Mouse (Mus musculus) retina, postnatal 1 day (tissue): ENCODE data around the gene Foxm1.

Source experiments
- DNase-seq: peaks from one replicate; pipeline ENCODE4 v3.0.0-alpha.2; 2012

The Foxm1 gene

DNA sequence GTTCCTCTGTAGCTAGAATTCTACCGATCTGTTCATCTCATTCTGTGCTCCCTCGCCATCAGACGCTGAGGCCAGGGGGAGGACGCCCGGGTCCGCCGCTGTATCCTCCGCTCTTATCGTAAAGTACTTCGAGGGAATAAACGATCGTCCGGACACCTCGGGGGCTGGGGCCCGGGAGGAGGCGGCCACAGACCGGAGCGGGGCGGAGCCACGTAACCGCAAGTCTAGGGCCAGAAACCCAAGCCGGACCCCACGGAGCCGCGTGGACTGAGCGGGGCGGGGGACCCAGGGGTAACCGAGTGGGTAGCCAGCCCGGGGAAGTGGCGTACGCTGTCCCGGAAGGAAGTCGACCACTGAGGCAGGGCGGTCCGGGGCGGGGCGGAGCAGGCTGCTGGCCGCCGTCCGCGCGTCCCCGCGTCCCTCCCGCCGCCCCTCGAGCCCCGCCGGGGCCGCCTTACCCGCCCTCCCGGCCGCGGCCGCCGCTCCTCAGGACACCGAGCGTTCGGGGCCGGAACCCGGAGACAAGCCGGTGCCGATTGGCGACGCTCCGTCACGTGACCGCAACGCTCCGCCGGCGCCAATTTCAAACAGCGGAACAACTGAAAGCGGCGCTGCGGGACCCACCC is at the start of gene Foxm1, which contains the start of gene Rhno1:
Gene Foxm1, plus strand, starts transcription at position 587 of the 626 bp plus-strand sequence.
Gene Rhno1, minus strand, starts transcription at position 531 of the 626 bp plus-strand sequence.
- DNase-seq: peak; percentile 91

DNA sequence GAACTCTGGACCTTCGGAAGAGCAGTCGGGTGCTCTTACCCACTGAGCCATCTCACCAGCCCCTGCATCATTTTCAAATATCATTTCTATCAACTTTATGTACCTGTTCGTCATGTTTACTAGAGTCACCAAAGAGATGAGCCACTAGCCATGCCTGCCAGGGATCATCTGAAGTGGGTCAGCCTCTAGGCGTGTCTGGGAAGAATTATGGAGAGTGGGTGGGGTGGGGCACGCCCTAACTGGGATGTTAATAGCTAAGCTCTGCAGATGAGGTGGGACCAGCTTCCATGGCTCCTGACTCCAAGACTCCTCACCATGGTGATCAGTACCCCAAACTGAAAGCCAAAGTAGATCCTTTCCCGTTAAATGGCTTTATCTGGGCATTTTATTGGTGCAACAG is 48.0 kb upstream of the Foxm1 start:
- no peak for DNase-seq

DNA sequence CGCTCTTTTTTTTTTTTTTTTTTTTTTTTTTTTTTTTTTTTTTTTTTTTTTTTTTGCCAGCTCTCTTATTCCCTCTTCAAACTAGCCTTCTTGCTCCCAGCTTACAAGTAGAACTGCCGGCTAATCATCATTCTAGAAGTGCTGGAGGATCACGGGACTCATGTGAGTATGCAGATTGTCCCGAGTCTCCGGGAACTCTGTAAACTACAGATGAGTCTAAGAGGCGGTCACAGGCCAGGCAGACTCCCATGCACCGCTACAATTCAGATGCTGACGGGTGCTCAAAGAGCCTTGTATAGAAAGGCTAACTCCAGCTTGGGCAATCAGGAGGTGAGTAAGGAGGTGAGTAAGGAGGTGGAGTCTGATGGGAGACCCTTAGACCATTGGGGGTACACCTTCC is 47.2 kb upstream of the Foxm1 start:
- DNase-seq: no peak

DNA sequence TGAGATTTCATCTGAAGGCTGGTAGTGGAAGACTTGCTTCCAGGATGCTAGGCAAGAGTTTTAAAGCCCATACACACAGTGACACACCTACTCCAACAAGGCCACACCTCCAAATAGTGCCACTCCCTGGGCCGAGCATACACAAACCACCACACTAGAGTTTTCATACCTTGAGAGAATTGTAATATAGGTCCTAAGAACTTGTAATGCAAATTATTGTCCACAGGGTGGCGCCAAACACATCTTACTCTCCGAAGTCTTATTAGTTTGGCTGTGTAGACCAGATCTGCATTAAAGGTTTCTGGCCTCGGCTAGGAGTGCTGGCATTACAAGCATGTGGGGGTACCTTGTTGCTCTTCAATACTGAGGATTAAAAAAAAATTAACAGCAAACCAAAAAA is 44.5 kb upstream of the Foxm1 start:
- peak; percentile 87 for DNase-seq

DNA sequence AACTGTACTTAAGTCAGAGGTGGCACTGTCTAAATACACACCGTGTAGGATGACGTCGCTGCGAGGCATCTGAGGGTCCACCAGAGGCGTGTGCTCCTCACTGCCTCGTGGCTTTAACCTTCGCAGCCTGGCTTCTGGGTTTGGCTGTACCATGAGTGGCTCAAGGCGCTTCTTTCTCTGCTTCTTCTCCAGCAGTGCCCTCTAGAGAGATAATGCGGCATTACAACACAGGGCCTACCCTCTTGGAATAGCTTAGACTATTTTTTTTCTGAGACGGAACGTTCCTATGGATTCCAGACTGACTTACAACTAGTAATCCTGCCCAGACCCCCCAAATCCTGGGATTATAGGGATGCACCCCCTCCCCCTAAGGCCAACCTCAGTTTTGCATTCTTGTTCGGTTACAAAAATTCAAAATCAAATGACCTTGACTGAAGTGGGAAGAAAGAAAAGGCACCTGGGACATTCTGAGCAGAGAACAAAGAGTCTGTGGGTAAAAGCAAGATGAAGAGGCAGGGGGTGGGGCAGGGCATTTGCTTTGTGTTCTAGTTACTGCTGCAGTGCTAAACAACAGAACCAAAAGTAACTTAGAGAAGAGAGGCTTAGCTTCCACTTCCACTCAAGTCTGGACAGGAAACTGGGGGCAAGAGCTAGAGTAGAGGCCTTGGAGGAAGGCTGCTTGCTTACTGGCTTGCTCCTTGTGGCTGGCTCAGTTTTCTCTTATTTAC is 28.2 kb upstream of the Foxm1 start:
- peak; percentile 88 for DNase-seq

DNA sequence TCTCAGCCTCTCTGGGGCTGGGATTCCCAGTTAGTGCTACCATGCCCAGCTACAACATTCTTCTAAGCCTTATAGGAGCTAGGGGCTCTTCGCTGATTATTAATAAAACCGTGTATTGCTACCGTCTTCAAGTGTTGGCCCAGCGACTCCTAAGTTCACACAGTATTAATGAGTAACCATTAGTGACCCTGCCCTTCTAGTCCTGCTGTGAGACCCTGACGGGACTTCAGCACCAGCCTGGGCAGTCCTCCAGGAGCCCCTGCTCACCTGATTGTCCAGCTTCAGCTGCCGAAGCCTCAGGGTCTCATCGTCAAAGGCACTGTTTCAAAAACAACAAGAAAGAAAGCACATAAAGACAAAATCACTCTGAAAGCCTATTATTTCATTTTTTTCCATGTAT is 25.3 kb upstream of the Foxm1 start:
- DNase-seq: no peak

DNA sequence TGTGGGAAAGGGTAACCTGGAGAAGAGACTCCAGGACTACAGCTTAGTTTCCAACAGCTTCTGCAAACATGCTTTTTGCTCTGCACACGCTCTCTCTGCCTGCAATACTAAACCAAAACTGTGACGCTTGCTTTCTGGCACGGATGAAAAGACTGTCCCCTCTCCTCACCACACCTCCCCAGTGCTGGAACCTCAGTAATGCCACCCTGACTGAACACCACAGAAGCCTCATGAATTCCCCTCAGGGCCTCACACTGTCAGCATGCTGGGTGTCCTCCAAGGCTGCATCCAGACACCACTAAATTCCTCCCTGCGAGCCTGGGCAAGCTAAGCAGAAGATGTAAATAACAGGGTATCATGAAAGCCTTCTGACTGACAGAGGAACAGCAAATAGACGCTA is 23.9 kb upstream of the Foxm1 start:
- peak; percentile 31 for DNase-seq

DNA sequence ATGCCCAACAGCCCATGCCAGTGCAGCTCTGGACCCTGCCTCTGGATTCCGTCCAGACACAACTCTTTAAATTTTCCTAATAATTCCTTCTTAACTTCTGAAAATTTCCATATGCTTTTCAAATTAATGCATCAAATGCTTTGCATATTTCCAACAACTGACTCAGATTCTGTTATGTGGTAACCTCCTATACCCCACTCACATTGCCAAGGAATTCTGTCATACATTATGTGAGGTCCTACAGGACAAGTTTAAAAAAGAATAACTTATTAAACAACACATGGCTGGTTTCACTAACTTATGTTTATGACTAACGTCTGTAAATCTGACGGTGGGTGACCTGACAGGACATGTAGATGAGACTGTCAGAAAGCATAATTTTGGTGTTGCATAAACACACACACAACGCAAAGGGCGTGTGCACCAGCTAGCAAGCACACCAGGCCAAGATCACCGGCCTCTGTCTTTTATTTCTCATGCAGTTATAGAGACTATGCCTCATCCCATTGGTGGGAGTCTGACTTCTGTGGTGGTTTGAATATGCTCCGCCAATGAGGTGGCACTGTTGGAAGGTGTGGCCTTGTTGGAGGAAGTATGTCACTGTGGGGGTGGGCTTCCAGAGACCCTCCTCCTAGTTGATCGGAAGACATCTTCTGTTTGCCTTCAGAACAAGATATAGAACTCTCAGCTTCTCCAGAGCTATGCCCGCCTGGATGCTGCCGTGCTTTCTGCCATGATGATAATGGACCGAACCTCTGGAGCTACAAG is 20.6 kb upstream of the Foxm1 start:
- DNase-seq: no peak

DNA sequence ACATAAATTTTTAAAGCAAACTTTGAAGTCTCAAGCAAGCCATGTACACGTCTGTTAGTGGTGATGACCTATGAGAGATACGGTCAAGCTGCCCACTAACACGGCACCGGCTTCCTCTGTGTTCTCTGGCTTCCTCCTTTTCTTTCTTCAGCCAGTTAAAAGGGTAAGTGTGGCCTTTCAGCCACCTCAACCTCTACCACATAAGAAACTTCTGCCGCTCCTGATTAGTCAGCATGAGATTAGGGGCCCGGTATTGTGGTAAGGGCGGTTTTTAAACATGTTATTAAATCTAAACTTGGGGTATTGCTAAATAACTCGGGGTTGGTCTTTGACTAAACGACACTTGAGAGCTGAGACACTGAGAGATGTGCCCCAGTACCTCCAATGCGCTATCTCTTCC is 17.1 kb upstream of the Foxm1 start:
- DNase-seq: no peak

DNA sequence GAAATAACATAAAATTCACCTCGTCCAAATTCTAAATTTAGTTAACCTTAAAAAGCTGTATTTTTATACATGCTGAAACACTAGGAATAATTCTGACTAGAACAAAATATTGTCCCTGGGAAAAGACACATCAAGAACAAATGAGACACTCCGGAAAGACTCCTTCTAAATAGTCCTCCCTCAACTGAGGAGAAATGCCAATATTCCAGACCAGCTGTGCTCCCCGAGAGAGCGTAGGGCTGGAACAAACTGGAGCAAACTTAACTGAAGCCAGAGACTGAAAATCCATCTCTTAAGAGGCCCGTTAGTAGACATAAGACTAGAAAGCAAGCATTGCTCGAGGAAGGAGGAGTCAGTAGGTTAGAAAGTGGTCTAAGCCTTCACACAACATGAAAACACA is 16.0 kb upstream of the Foxm1 start:
- no peak for DNase-seq

DNA sequence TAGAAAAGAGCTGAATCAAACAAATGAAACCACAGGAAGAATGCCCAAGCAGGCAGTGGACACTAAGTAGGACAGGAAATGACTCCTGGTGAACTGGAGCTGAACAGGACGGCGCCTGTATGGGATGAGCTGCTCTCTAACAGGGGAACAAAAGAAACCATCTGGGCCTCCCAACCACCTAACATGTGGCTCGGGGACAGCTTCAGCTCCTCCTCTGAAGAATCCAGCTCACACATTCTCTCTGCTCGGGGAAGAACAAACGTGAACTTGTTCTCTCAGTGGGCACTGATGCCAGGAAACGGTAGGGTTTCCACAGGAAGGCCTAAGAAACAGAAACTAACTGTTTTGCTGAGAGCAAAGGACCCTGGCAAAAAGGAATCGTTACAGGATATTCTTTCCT is 13.1 kb upstream of the Foxm1 start:
- DNase-seq: peak; percentile 94

DNA sequence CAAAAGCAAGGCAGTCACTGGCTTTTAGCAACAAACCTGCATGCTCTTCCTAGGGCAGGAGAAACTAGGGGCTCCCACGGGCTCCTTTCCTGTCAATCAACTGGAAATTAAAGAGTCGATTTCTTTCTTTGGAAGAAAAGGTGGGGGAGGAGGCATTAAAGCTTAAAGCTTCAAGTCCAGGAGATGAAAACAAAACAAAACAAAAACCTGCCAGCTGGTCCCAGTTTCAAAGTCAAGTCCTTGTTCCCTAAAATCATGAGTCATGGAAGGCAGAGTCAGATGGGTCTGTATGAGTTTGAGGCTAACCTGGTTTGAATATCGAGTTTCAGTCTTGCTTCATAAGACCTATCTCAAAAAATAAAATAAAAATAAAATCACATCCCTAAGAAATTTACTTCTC is 8.6 kb upstream of the Foxm1 start:
- no peak for DNase-seq

DNA sequence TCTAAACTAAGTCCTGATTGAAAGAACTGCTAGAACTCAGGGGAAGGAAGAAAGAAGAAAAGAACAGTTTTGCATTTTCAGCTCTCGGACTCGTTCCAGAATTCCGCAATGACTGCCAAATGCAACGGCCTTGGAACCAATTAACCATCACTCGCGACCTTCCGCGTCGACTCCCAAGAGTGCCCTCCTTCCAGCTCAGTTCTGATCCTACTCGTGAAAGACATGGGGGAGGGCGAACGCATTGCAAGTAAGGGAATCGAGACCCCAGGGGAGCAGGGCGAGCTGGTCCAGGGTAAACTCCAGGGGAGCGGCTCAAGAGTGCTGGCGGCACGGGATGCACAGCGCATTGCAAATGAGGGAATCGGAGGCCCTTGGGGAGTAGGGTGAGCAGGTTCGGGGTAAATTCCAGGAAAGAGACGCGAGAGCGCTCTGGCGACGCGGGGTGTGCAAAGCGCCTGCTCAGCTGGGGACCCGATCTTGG is 7.5 kb upstream of the Foxm1 start:
- DNase-seq: no peak

DNA sequence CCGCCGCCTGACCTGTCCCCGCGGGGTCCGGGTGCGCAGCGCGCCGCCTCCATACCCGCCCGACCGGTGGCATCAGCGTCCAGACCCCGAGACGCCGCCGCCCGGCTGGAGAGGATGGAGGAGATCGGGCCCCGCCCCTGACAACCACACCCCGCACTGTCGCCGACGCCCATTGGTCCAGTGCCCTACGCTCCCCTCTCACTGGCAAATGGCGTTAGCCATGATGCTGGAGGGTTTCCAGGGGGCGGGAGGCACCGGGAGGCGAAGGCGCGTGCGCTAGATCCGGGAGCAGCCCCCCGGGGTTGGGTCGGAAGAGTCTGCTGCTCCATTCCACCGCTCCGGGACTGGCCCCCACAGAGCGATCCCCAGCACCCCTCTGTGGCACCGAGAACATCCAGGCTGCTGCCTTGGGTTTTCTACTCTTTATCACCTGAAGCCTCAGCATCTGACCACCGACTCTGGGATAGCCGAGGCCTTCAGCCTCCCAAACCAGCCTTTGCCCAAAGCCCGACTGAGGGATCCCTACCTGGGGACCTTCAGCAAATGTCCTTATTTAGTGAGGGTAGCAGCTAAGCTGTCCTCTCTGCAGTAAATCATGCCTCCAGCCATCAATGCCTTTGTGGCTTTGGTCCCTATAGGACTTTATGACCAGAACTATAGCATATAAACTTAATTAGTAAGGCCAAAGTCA is 6.9 kb upstream of the Foxm1 start, which contains the start of gene Tulp3:
Gene Tulp3, minus strand, starts transcription at position 126 of the 691 bp plus-strand sequence.
- peak; percentile 98 for DNase-seq

DNA sequence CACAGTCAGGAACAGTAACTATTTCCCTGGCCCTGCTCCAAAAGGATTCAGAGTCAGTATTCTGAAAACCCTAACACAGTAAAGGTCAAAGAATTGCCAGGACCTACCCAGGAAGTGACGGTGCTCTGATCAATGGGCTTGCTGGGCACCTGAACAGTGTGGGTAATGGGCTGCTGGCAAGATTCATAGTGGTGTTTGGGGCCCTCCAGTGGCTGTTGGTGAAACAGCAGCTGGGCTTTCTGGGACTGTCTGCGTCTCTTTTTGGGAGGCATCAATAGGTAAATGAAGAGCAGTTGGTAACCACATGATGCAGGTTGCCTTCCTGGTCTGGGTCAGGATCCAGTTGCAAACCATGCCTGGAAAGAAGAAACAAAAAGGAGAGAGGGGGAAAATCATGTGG is 3.8 kb upstream of the Foxm1 start:
- DNase-seq: peak; percentile 77

DNA sequence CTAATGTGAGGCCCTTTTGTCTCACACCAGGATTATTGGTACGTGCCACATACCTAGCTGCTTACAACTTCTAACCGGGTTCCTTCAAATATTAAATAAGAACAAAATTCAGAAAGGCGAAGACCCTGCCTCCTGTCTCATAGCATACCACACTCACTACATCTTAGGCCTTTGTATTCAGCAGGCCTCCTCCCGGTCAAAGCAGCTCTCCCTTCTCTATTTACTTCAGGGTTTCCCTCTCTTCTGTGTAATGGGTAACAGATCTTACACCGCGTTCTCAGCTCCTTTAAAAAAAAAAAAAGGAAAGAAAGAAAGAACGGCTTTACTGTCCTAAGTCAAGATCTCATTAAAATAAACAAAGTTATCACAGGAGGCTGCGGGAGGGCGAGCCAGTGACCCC is 866 bp upstream of the Foxm1 start:
- DNase-seq: no peak

DNA sequence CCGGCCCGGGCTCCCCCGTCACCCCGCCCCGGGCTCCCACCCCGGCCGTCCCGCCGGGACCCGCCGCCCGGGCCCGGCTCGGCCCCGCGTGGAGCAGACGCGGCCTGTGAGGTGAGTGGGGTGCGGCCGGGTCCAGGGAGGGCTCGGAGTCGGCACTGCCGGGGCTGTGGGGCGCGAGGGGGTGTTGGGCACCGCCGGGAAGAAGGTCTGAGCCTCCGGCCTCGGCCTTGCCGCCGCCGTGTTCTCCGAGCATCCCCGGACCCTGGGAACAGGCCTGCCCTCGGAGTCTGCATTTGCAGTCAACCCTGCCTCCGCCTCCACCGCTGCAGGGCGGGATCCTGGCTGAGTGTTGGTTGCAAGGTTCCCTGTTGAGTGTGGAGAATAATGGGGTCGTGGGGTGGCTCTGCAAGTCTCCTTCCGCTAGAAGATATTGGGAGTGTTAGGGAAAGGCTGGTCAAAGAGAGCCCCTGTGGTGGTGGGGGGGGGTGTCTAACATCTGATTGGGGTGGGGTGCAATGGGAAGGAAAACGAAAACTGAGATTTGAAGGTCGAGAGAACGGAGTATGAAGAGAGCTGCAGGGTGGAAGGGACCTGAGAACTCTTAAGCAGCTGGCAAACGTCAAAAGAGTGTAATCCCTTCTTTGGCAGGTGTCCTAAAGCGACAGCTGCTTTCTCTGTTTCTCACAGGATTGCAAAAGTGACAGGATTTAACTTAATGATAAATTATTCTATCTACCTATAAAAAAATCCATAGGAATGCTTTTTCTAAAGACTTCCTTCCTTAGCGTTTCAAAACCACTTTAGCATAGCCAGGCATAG is 449 bp downstream of the Foxm1 start:
- peak; percentile 57 for DNase-seq

DNA sequence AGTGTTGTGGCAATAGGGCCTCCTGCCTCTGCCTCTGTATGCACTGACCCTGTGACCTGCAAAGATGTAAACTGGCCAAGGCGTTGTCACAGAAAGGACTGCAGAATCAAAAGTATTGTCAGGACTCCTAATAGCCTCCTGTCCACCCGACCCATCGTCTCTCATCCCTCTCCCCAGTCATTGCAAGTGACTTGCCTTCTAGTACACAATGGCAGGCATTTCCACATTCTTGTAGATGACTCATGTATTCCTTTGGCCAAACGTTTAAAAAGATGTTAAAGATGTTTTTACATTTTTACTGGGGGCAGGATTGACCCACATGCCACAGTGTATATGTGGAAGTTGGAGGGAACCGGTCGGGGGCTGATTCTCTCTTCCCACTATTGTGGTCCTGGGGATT is 2.0 kb downstream of the Foxm1 start:
- DNase-seq: no peak

DNA sequence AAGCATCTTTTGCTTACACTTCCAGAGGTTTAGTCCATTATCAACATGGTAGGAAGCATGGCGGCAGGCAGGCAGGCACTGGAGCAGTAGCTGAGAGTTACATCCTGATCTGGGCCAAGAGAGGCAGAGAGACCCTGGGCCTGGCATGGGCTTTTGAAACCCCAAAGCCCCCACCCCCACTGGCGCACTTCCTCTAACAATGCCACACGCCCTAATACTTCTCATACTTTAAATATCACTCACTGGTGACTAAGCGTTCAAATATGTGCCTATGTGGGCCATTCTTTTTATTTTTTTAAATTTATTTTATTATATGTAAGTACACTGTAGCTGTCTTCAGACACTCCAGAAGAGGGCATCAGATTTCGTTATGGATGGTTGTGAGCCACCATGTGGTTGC is 3.7 kb downstream of the Foxm1 start:
- DNase-seq: no peak

DNA sequence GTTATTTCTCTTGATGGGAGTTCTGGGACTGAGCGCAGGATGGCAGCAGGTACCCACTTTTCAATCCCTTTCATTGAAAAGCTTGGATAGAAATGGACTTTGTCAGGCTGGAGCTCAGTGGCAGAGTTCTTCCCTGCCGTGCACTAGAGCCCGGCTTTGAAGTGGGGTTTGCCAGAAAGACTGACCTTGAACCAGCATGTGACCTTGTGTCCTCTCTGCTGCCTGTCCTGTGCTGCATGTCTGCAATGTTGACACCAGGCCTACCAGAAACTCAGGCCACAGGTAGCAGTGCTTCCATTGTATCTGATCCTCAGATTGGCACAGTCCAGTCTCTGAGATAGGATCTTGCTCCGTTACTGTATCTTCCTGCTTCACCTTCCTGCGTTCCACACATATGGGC is 7.3 kb downstream of the Foxm1 start:
- DNase-seq: no peak

DNA sequence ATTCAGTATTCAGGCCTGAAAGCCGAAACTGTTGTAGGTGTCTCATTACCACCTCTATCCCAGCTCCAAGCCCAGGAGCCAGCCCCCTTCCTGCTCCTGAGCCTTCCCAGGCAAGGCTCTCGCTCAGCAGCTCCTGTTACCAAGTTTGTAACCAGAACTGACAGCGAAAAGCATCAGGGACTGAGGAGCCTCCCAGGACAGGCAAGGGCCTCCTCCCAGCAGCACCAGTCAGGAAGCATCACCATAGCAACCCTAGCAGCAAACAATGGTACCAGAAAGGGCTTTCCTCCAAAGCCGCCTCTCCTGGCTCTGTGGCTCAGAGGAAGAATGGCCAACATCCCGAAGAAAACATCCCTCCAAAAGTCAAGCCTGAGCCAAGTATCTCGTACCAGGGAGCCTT is 12.4 kb downstream of the Foxm1 start, which contains the start of the genes Tex52 and Gm44596:
Gene Tex52, plus strand, starts transcription at position 265 of the 400 bp plus-strand sequence.
Gene Gm44596, plus strand, starts transcription at position 312 of the 400 bp plus-strand sequence.
- peak; percentile 58 for DNase-seq
